Mouse (Mus musculus): ENCODE measurements around the gene Snx25. TPM values are rescaled to one million over a fixed set of nuclear protein-coding genes. Genes with fewer than 3 reads are reported as not detected.

Snx25 gene
- total RNA-seq, 2 experiments from 2014 or later: 51.0 to 52.5 TPM

GRCm38 (mm10) chr8:46022203-46022602, 129.8 kb downstream of the Snx25 start:
- DNase-seq (ENCODE audit: low spot score in 2 of 2): no peak

- DNase-seq (ENCODE audit: low spot score in 2 of 2): peak; percentile 45 to 48
These were observed 140.9 kb downstream of the Snx25 start for GRCm38 (mm10) chr8:46010746-46011680.

GRCm38 (mm10) chr8:46010306-46010705, 141.7 kb downstream of the Snx25 start:
- DNase-seq (ENCODE audit: low spot score in 2 of 2): no peak

GRCm38 (mm10) chr8:46007050-46007672, 144.8 kb downstream of the Snx25 start:
- DNase-seq (ENCODE audit: low spot score in 2 of 2): no peak

- DNase-seq (ENCODE audit: low spot score in 2 of 2): no peak
These were observed 146.4 kb downstream of the Snx25 start, which contains the start of gene Ankrd37 for GRCm38 (mm10) chr8:46005596-46005995. TSS of gene Ankrd37 (minus strand) at chr8:46005707.

GRCm38 (mm10) chr8:45999784-46000705, 151.9 kb downstream of the Snx25 start:
- peak; percentile 97 to 99 for DNase-seq (ENCODE audit: low spot score in 2 of 2)

- no peak for DNase-seq (ENCODE audit: low spot score in 2 of 2)
These were observed 152.7 kb downstream of the Snx25 start, which contains the start of gene Lrp2bp for GRCm38 (mm10) chr8:45999138-45999783. TSS of gene Lrp2bp (plus strand) at chr8:45999303.

GRCm38 (mm10) chr8:45998228-45998627, 153.7 kb downstream of the Snx25 start:
- DNase-seq (ENCODE audit: low spot score in 2 of 2): no peak

GRCm38 (mm10) chr8:45995576-45995975, 156.4 kb downstream of the Snx25 start:
- no peak for DNase-seq (ENCODE audit: low spot score in 2 of 2)

- DNase-seq (ENCODE audit: low spot score in 2 of 2): no peak
These were observed 157.8 kb downstream of the Snx25 start for GRCm38 (mm10) chr8:45994111-45994510.

- no peak for DNase-seq (ENCODE audit: low spot score in 2 of 2)
These were observed 161.2 kb downstream of the Snx25 start for GRCm38 (mm10) chr8:45990631-45991310.

GRCm38 (mm10) chr8:45988189-45988588, 163.8 kb downstream of the Snx25 start:
- no peak for DNase-seq (ENCODE audit: low spot score in 2 of 2)

- no peak for DNase-seq (ENCODE audit: low spot score in 2 of 2)
These were observed 165.3 kb downstream of the Snx25 start for GRCm38 (mm10) chr8:45986665-45987064.

Other genes with a start within 250 kb of the Snx25 start
- 1 to 10 TPM; 1.4 to 1.8 TPM for gene Ccdc110, start 217.5 kb downstream of the Snx25 start, total RNA-seq (2021)
- 1 to 10 TPM; 4.0 to 4.3 TPM for gene 1700029J07Rik, start 176.9 kb downstream of the Snx25 start, total RNA-seq (2021)
- gene Ufsp2, start 176.6 kb downstream of the Snx25 start, total RNA-seq (2021): 10 to 100 TPM; 54.0 to 58.5 TPM
- under 1 TPM; 0.42 to 0.46 TPM for gene Lrp2bp, start 152.9 kb downstream of the Snx25 start, total RNA-seq (2021)
- 1 to 10 TPM; 5.7 to 6.8 TPM for gene Ankrd37, start 146.5 kb downstream of the Snx25 start, total RNA-seq (2021)
- 10 to 100 TPM; 18.0 to 19.1 TPM for gene Cfap97, start 388 bp downstream of the Snx25 start, total RNA-seq (2021)
- gene Slc25a4, start 59.1 kb upstream of the Snx25 start, total RNA-seq (2021): 100 to 1,000 TPM; 692 to 703 TPM
- under 1 TPM in 1 of 2 experiments, not detected in 1; 0.57 TPM for gene Helt, start 142.5 kb upstream of the Snx25 start, total RNA-seq (2021)

Data from layer of hippocampus, postnatal 10 days (tissue).